In genomic region chr1:181877088-181877487, GRCm38 (mm10) we compare ENCODE assay signal across 15 mouse cellular contexts. TPM values are rescaled to one million over a fixed set of nuclear protein-coding genes. Genes with fewer than 3 reads are reported as not detected.
A peak's percentile ranks its signal among the peaks of the same experiment; 100 is the strongest.
DNase-seq lines count a peak whose midpoint lies in the region; ATAC-seq and TF ChIP-seq lines count a peak whose summit lies in the region.
"Had no signal": no experiment of that assay in that cellular context is flagged by ENCODE, and none has a peak within 500 bp of the region (broad histone marks: within the 10 kb centered on the region; RNA-seq: fewer than 3 reads in every experiment).

No protein-coding gene starts in this region.

- no peak overlapping the region for H3K4me3 ChIP-seq in hindbrain, postnatal 0 days (ENCODE audit: low read length)
- H3K4me3 ChIP-seq in hindbrain, embryonic 16.5 days (ENCODE audit: low read length), result no peak overlapping the region
- no peak overlapping the region for H3K4me3 ChIP-seq in forebrain, embryonic 14.5 days (ENCODE audit: low read depth, low read length)
- no peak overlapping the region for H3K4me3 ChIP-seq in forebrain, embryonic 15.5 days
- H3K4me3 ChIP-seq: heart, embryonic 13.5 days; hindbrain, embryonic 15.5 days had no signal

- H3K9ac ChIP-seq in hindbrain, postnatal 0 days (replicated peaks; ENCODE audit: low read length), result no peak overlapping the region
- H3K9ac ChIP-seq in hindbrain, embryonic 16.5 days (ENCODE audit: low read depth, low read length), result no peak overlapping the region
- no peak overlapping the region for H3K9ac ChIP-seq in forebrain, embryonic 14.5 days (ENCODE audit: low read length)
- H3K9ac ChIP-seq in forebrain, embryonic 15.5 days (replicated peaks), result no peak overlapping the region
- H3K9ac ChIP-seq: forebrain, postnatal 0 days; heart, embryonic 13.5 days; hindbrain, embryonic 15.5 days; lung, embryonic 14.5 days had no signal

- peak; percentile 38 for DNase-seq in hindbrain, postnatal 0 days (ENCODE audit: low spot score)
- peak; percentile 19 to 35 for DNase-seq in urinary bladder, adult 18-20 months (ENCODE audit: low spot score in 2 of 2)
- no peak for DNase-seq in urinary bladder, adult 2 months (ENCODE audit: low spot score)
- DNase-seq in kidney, adult 18-20 months, result no peak
- DNase-seq in forebrain, embryonic 14.5 days (ENCODE audit: low spot score), result no peak
- DNase-seq: adrenal gland, adult 2 months; forebrain, postnatal 0 days; gastrocnemius, postnatal 14 days; lung, embryonic 14.5 days had no signal

- 50% methylated on average over 5 of the region's 5 CpGs for WGBS in hindbrain, postnatal 0 days
- WGBS in hindbrain, embryonic 16.5 days, result 62% methylated on average over 5 of the region's 5 CpGs
- WGBS in forebrain, embryonic 14.5 days, result 69% methylated on average over 5 of the region's 5 CpGs
- 64% methylated on average over 5 of the region's 5 CpGs for WGBS in forebrain, embryonic 15.5 days

- no peak overlapping the region for H3K4me2 ChIP-seq in hindbrain, postnatal 0 days (ENCODE audit: low read depth, low read length)
- H3K4me2 ChIP-seq in hindbrain, embryonic 16.5 days (ENCODE audit: low read length), result no peak overlapping the region
- no peak overlapping the region for H3K4me2 ChIP-seq in forebrain, embryonic 14.5 days (ENCODE audit: low read length)
- no peak overlapping the region for H3K4me2 ChIP-seq in forebrain, embryonic 15.5 days (replicated peaks)
- H3K4me2 ChIP-seq: heart, embryonic 13.5 days; hindbrain, embryonic 15.5 days; lung, embryonic 14.5 days had no signal

- ATAC-seq in hindbrain, postnatal 0 days, result peak; percentile 44; the same call in 1 of the 2 replicates
- no peak for ATAC-seq in hindbrain, embryonic 16.5 days
- peak; percentile 58 for ATAC-seq in megakaryocyte, adult 5-6 weeks (ENCODE audit: poor library complexity, severe bottlenecking)
- no peak for ATAC-seq in forebrain, embryonic 14.5 days
- ATAC-seq in forebrain, embryonic 15.5 days (replicated peaks), result no peak
- ATAC-seq: forebrain, postnatal 0 days; Patski had no signal

- peaks cover 8% of the 10 kb centered on the region; the same call in 1 of the 2 replicates for H3K4me1 ChIP-seq in hindbrain, postnatal 0 days (ENCODE audit: insufficient read depth, low read length)
- H3K4me1 ChIP-seq in hindbrain, embryonic 16.5 days (ENCODE audit: control insufficient read depth, insufficient read depth, low read depth, low read length), result peaks cover 4% of the 10 kb centered on the region
- H3K4me1 ChIP-seq in forebrain, embryonic 14.5 days (ENCODE audit: control insufficient read depth, insufficient read depth, low read length), result no peaks in the 10 kb centered on the region; the same call in 1 of the 2 replicates
- H3K4me1 ChIP-seq in forebrain, embryonic 15.5 days, result peaks cover 16% of the 10 kb centered on the region

- H3K27ac ChIP-seq in hindbrain, postnatal 0 days, result peak overlapping the region; percentile 49; the same call in 1 of the 2 replicates
- H3K27ac ChIP-seq in hindbrain, embryonic 16.5 days (ENCODE audit: low read depth, low read length), result no peak overlapping the region
- no peak overlapping the region for H3K27ac ChIP-seq in forebrain, embryonic 14.5 days (ENCODE audit: low read depth, low read length)
- H3K27ac ChIP-seq in forebrain, embryonic 15.5 days (replicated peaks), result no peak overlapping the region
- H3K27ac ChIP-seq: heart, embryonic 13.5 days; hindbrain, embryonic 15.5 days had no signal

- H3K36me3 ChIP-seq in hindbrain, postnatal 0 days (ENCODE audit: insufficient read depth, low read length), result no peaks in the 10 kb centered on the region
- no peaks in the 10 kb centered on the region for H3K36me3 ChIP-seq in hindbrain, embryonic 16.5 days (ENCODE audit: control insufficient read depth, insufficient read depth, low read length)
- H3K36me3 ChIP-seq in forebrain, embryonic 14.5 days (ENCODE audit: control insufficient read depth, insufficient read depth, low read length), result no peaks in the 10 kb centered on the region
- no peaks in the 10 kb centered on the region for H3K36me3 ChIP-seq in forebrain, embryonic 15.5 days
- H3K36me3 ChIP-seq: heart, embryonic 13.5 days; hindbrain, embryonic 15.5 days had no signal

- no peaks in the 10 kb centered on the region for H3K9me3 ChIP-seq in hindbrain, postnatal 0 days (ENCODE audit: low read length)
- H3K9me3 ChIP-seq in hindbrain, embryonic 16.5 days (ENCODE audit: control insufficient read depth, low read length), result no peaks in the 10 kb centered on the region
- no peaks in the 10 kb centered on the region for H3K9me3 ChIP-seq in forebrain, embryonic 14.5 days (replicated peaks; ENCODE audit: control insufficient read depth, low read length)
- H3K9me3 ChIP-seq in forebrain, embryonic 15.5 days, result no peaks in the 10 kb centered on the region
- H3K9me3 ChIP-seq: heart, embryonic 13.5 days; hindbrain, embryonic 15.5 days had no signal

- no peaks in the 10 kb centered on the region for H3K27me3 ChIP-seq in hindbrain, postnatal 0 days (ENCODE audit: insufficient read depth, low read length)
- H3K27me3 ChIP-seq in hindbrain, embryonic 16.5 days (replicated peaks; ENCODE audit: control insufficient read depth, insufficient read depth, low read length), result no peaks in the 10 kb centered on the region
- H3K27me3 ChIP-seq in forebrain, embryonic 14.5 days (replicated peaks; ENCODE audit: control insufficient read depth, insufficient read depth, low read length), result no peaks in the 10 kb centered on the region
- H3K27me3 ChIP-seq in forebrain, embryonic 15.5 days, result no peaks in the 10 kb centered on the region
- H3K27me3 ChIP-seq: heart, embryonic 13.5 days; hindbrain, embryonic 15.5 days; Patski had no signal

- no peak for TF ChIP-seq CTCF in hindbrain, postnatal 0 days (IDR thresholded peaks at IDR 0.05; ENCODE audit: low read depth)

RNA-seq across cellular contexts. Expression of gene Lbr, which starts 34.2 kb away (rescaled TPM):
- total RNA-seq in hindbrain, postnatal 0 days (2014; rRNA removed), result 39.8 and 51.3 TPM in 2 replicates
- polyA plus RNA-seq in hindbrain, postnatal 0 days (2015; fragmentation: Nextera tagmentation; extraction: Ambion mirVana), result 29.1 and 30.7 TPM in 2 replicates
- polyA plus RNA-seq in hindbrain, embryonic 16.5 days (2015; fragmentation: Nextera tagmentation; extraction: Ambion mirVana), result 27.7 and 30.9 TPM in 2 replicates
- polyA plus RNA-seq in urinary bladder, adult 2 months (2012; rRNA removed), result 24.7 and 25.4 TPM in 2 replicates
- total RNA-seq in megakaryocyte, adult 5-6 weeks (2015), result 457 and 500 TPM in 2 replicates
- total RNA-seq in megakaryocyte, adult 5-6 weeks (2017), result 415 and 440 TPM in 2 replicates
- polyA plus RNA-seq in forebrain, embryonic 14.5 days (2014; fragmentation: Nextera tagmentation; extraction: Ambion mirVana), result 68.9 and 72.4 TPM in 2 replicates
- 55.8 and 58.3 TPM in 2 replicates for polyA plus RNA-seq in forebrain, embryonic 15.5 days (2015; fragmentation: Nextera tagmentation; extraction: Ambion mirVana)

Comparison
In these comparisons a context has a peak if more than half of its experiments do, and no peak if none do; other contexts are left out.
1. ATAC-seq: peak in hindbrain, postnatal 0 days (single experiment) and megakaryocyte, adult 5-6 weeks (single experiment); none in hindbrain, embryonic 16.5 days (single experiment), forebrain, embryonic 14.5 days (single experiment) and forebrain, embryonic 15.5 days (single experiment).
2. DNase-seq: peak in hindbrain, postnatal 0 days (single experiment) and urinary bladder, adult 18-20 months (2 of 2); none in urinary bladder, adult 2 months (single experiment), kidney, adult 18-20 months (single experiment) and forebrain, embryonic 14.5 days (single experiment).